Mouse (Mus musculus): ENCODE measurements at regions not wholly inside any gene's neighbourhood (a gene's known extent, or its start where the extent isn't known, plus 50 kb on each side); places are given as distances from the start of the nearest gene placed in this dataset.

- TF ChIP-seq CTCF (IDR thresholded peaks at IDR 0.05; ENCODE audit: extremely low read depth, insufficient read depth, low read length) (no peak), POLR2A (IDR thresholded peaks at IDR 0.05; ENCODE audit: extremely low read depth, insufficient read depth, low read length) (no peak)
These were observed 406.4 kb downstream of the Sox9 start for GRCm38 (mm10) chr11:113188263-113188920.

Measured in cortical plate, adult 2 months (tissue).